Mouse (Mus musculus): ENCODE data around the gene Os9. TPM values are rescaled to one million over a fixed set of nuclear protein-coding genes. Genes with fewer than 3 reads are reported as not detected.
"Not testable (repeated sequence)": the region's sequence is repeated elsewhere in the genome, so short reads cannot be mapped to it uniquely, and the experiment has no call there.

The Os9 gene
- total and polyA plus RNA-seq, 3 experiments: 55.4 to 126 (median 99.7) TPM

DNA sequence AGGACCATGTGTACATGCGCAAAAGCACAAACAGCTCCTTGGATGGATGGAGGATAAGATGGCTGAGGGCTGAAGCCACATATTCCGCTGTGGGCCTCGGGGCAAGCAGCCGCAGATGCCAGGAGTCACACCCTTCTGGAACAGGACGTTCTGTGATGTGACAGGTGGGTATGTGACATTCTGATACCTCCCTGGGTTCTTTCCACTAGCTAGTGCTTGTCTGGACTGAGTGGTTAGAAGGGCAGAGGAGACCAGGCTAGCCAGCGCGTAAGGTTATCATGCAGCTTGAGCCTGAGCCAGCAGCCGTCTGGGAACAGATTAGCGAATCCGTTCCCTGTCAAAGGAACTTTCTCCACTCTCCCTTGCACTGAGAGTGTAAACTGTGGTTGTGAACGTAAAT lies 20.0 kb upstream of the Os9 start:
- TF ChIP-seq POLR2AphosphoS5 (IDR thresholded peaks at IDR 0.05; ENCODE audit: insufficient replicate concordance, low read depth, low read length): no peak
- no peak for TF ChIP-seq GATA2 (IDR thresholded peaks at IDR 0.05; ENCODE audit: borderline replicate concordance, low read depth, low read length)
- no peak for TF ChIP-seq GATA1 (IDR thresholded peaks at IDR 0.05; ENCODE audit: borderline replicate concordance, low read length)
- TF ChIP-seq CTCF (IDR thresholded peaks at IDR 0.05; ENCODE audit: low read depth, low read length): no peak
- TF ChIP-seq TAL1 (conservative IDR thresholded peaks at IDR 0.05; ENCODE audit: low read depth, low read length): no peak
- H3K27me3 ChIP-seq (ENCODE audit: insufficient read depth, low read length): no peaks in the 10 kb centered on the region; the same call in 1 of the 2 replicates
- H3K9me3 ChIP-seq (replicated peaks): no peaks in the 10 kb centered on the region

DNA sequence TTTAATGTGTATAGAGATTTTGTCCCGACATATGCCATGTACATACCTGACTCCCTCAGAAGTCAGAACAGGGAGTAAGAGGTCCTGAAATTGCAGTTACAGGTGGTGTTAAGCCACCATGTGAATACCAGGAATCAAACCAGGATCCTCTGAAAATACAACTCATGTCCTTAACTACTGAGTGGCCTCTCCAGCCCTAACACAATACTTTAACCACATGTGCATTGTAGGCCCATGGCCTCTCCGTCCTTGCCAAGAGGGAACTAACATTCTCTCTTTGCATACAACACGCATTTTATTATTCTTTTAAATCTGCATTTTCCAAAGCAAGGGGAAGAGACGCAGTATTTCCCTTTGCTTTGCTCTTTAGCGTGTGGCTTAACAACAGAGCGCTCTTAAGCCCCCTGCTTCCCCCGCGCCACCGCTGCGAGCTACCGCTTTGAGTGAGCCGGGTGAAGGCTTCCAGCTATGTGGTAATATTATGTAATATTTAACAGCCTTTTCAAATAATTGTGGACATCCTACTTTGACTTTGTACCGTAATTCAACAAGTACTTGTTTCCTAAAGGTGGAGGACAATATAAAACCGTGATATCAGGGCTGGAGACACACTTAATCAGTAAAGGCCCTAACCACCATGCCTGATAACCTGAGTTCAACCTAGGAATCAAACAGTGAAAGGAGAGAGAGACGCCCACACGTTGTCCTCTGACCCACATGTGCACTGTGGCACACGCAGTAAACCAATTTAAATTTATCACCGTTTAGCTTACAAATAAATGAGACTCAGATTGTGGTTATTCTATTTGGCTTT lies 17.6 kb upstream of the Os9 start:
- no peak for ATAC-seq (ENCODE audit: extremely low read depth, insufficient number of reproducible peaks, low FRiP score, poor library complexity, severe bottlenecking)
- Histone ChIP-seq H3K9me3 (replicated peaks) (no peaks in the 10 kb centered on the region), H3K4me1 (ENCODE audit: insufficient read depth, low read depth, low read length) (peaks cover 51% of the 10 kb centered on the region), H3K27me3 (ENCODE audit: insufficient read depth, low read length) (no peaks in the 10 kb centered on the region; the same call in 1 of the 2 replicates), H3K36me3 (replicated peaks) (no peaks in the 10 kb centered on the region), H3K4me3 (ENCODE audit: low read depth, low read length) (no peak overlapping the region)
- no peak for DNase-seq (ENCODE audit: low spot score)
- no peak for TF ChIP-seq GATA2 (IDR thresholded peaks at IDR 0.05; ENCODE audit: borderline replicate concordance, low read depth, low read length)
- TF ChIP-seq CTCF (IDR thresholded peaks at IDR 0.05; ENCODE audit: low read depth, low read length): no peak
- TF ChIP-seq POLR2AphosphoS5 (IDR thresholded peaks at IDR 0.05; ENCODE audit: insufficient replicate concordance, low read depth, low read length): no peak
- TF ChIP-seq TAL1 (conservative IDR thresholded peaks at IDR 0.05; ENCODE audit: low read depth, low read length): no peak
- TF ChIP-seq GATA1 (IDR thresholded peaks at IDR 0.05; ENCODE audit: borderline replicate concordance, low read length): no peak

More for the DNA sequence above, 20.0 kb upstream of the Os9 start:
- no peak for DNase-seq (ENCODE audit: low spot score)
- Histone ChIP-seq H3K4me3 (ENCODE audit: low read depth, low read length) (no peak overlapping the region), H3K36me3 (replicated peaks) (no peaks in the 10 kb centered on the region), H3K4me1 (ENCODE audit: insufficient read depth, low read depth, low read length) (peaks cover 40% of the 10 kb centered on the region)
- no peak for ATAC-seq (ENCODE audit: extremely low read depth, insufficient number of reproducible peaks, low FRiP score, poor library complexity, severe bottlenecking)

DNA sequence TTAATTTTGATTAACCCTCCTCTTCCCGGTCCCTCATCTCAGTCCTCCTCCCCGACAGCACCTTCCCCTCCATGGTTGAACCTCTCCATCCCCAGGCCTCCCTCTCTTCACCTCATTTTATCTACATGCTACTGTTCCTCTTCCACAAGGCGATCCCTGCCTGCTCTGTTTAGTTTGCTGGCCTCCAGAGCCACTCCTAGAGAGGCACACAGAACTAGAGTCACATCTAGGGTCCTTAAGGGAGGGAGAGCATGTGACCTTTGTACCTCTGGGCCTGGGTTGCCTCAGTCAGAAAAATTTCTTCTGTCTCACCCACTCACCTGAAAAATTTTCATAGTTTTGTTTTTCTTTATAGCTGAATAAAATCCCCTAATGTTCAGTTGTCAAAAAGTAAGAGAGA lies 17.0 kb upstream of the Os9 start:
- ATAC-seq (ENCODE audit: extremely low read depth, insufficient number of reproducible peaks, low FRiP score, poor library complexity, severe bottlenecking): no peak
- no peak for TF ChIP-seq POLR2AphosphoS5 (IDR thresholded peaks at IDR 0.05; ENCODE audit: insufficient replicate concordance, low read depth, low read length)
- TF ChIP-seq GATA2 (IDR thresholded peaks at IDR 0.05; ENCODE audit: borderline replicate concordance, low read depth, low read length): no peak
- TF ChIP-seq TAL1 (conservative IDR thresholded peaks at IDR 0.05; ENCODE audit: low read depth, low read length): no peak
- TF ChIP-seq GATA1 (IDR thresholded peaks at IDR 0.05; ENCODE audit: borderline replicate concordance, low read length): no peak
- Histone ChIP-seq H3K27me3 (ENCODE audit: insufficient read depth, low read length) (no peaks in the 10 kb centered on the region; the same call in 1 of the 2 replicates), H3K9me3 (replicated peaks) (no peaks in the 10 kb centered on the region), H3K36me3 (replicated peaks) (no peaks in the 10 kb centered on the region), H3K4me1 (ENCODE audit: insufficient read depth, low read depth, low read length) (peaks cover 57% of the 10 kb centered on the region), H3K4me3 (ENCODE audit: low read depth, low read length) (no peak overlapping the region)
- DNase-seq (ENCODE audit: low spot score): no peak

DNA sequence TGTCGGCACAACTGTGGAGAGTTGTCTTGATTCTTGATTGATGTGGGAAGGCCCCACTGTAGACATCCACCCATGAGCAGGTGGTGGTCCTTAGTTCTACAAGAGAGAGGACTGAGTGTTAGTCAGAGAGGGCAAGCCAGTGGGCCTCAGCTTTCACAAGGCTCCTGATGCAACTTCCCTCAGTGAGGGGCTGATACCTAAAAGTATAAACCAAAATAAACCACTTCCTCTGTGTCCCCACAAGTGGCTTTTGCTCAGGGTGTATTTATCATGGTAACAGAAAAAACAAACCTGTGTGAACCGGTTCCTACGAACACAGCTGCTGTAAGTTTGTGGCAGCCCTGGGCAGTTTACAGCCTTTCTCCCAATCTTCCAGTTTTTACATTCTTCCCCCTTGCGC lies 15.6 kb upstream of the Os9 start:
- ATAC-seq (ENCODE audit: extremely low read depth, insufficient number of reproducible peaks, low FRiP score, poor library complexity, severe bottlenecking) (no peak), DNase-seq (ENCODE audit: low spot score) (no peak)
- no peaks in the 10 kb centered on the region for H3K9me3 ChIP-seq (replicated peaks)
- H3K36me3 ChIP-seq (replicated peaks): peaks cover 2% of the 10 kb centered on the region
- TF ChIP-seq GATA1 (IDR thresholded peaks at IDR 0.05; ENCODE audit: borderline replicate concordance, low read length) (no peak), GATA2 (IDR thresholded peaks at IDR 0.05; ENCODE audit: borderline replicate concordance, low read depth, low read length) (no peak), CTCF (IDR thresholded peaks at IDR 0.05; ENCODE audit: low read depth, low read length) (no peak)
- H3K27me3 ChIP-seq (ENCODE audit: insufficient read depth, low read length): no peaks in the 10 kb centered on the region; the same call in 1 of the 2 replicates
- peaks cover 64% of the 10 kb centered on the region for H3K4me1 ChIP-seq (ENCODE audit: insufficient read depth, low read depth, low read length)
- H3K4me3 ChIP-seq (ENCODE audit: low read depth, low read length): no peak overlapping the region

DNA sequence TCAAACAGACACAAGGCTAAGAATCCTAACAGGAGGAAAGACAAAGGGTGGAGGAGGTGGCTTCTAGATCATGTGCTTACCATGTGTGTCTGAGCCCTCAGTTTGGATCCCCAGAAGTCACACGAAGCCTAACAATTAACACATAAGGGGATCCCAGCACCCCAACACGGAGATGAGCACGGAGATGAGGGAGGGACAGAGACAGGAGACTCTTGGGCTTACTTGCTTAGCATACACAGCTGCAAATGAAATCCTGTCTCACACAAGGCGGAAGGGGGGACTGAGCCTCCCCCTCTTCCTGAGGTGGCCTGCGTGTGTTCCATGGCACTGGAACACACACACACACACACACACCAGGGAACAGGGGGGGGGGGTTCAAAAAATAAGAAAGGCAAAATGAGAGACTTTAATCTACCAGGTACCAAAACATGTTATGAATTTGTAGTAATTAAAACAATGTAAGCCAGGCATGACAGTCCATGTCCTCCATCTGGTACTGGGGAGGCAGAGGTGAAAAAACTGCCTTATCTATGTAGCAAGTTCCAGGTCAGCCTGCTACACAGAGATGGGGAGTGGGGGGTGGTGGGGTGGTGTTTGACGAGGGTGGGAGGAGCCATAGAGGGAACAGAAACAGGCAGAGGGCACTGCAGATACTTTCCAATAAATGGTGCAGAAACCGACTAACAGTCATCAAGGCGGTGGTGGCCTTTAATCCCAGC lies 14.3 kb upstream of the Os9 start:
- Histone ChIP-seq H3K4me3 (ENCODE audit: low read depth, low read length) (peak overlapping the region; percentile 56; the same call in 1 of the 2 replicates), H3K36me3 (replicated peaks) (peaks cover 2% of the 10 kb centered on the region)
- DNase-seq (ENCODE audit: low spot score): peak; percentile 72

DNA sequence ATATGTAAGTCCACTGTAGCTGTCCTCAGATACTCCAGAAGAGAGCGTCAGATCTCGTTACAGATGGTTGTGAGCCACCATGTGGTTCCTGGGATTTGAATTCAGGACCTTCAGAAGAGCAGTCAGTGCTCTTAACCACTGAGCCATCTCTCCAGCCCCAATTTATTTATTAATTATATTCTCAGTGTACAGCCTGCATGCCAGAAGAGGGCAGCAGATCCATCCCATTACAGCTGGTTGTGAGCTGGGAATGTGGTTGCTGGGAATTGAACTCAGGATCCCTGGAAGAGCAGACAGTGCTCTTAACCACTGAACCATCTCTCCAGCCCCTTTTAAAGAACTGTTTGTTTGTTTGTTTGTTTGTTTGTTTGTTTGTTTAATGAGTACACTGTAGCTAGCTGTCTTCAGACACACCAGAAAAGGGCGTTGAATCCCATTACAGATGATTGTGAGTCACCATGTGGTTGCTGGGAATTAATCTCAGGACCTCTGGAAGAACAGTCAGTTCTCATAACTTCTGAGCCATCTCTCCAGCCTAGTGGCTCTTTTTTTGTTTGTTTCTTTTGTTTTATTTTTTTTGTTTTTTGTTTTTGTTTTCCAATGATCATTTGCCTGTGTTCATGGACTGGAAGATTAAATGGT lies 13.6 kb upstream of the Os9 start:
- H3K4me3 ChIP-seq (ENCODE audit: low read depth, low read length); ATAC-seq (ENCODE audit: extremely low read depth, insufficient number of reproducible peaks, low FRiP score, poor library complexity, severe bottlenecking); DNase-seq (ENCODE audit: low spot score); H3K9me3 ChIP-seq (replicated peaks); H3K36me3 ChIP-seq (replicated peaks); H3K27me3 ChIP-seq (ENCODE audit: insufficient read depth, low read length): not testable (repeated sequence)
- peaks cover 72% of the 10 kb centered on the region for H3K4me1 ChIP-seq (ENCODE audit: insufficient read depth, low read depth, low read length)

More for the DNA sequence above, 14.3 kb upstream of the Os9 start:
- no peaks in the 10 kb centered on the region for H3K9me3 ChIP-seq (replicated peaks)
- H3K27me3 ChIP-seq (ENCODE audit: insufficient read depth, low read length): no peaks in the 10 kb centered on the region
- peak; percentile 72 for TF ChIP-seq TAL1 (conservative IDR thresholded peaks at IDR 0.05; ENCODE audit: low read depth, low read length)
- TF ChIP-seq POLR2AphosphoS5 (IDR thresholded peaks at IDR 0.05; ENCODE audit: insufficient replicate concordance, low read depth, low read length): 0 out of 2 replicates have a peak, but pooled peaks have one; percentile 36
- TF ChIP-seq GATA2 (IDR thresholded peaks at IDR 0.05; ENCODE audit: borderline replicate concordance, low read depth, low read length): no peak
- TF ChIP-seq CTCF (IDR thresholded peaks at IDR 0.05; ENCODE audit: low read depth, low read length): no peak
- TF ChIP-seq GATA1 (IDR thresholded peaks at IDR 0.05; ENCODE audit: borderline replicate concordance, low read length): no peak
- peak; percentile 77 for ATAC-seq (ENCODE audit: extremely low read depth, insufficient number of reproducible peaks, low FRiP score, poor library complexity, severe bottlenecking)
- H3K4me1 ChIP-seq (ENCODE audit: insufficient read depth, low read depth, low read length): peaks cover 68% of the 10 kb centered on the region
